Mouse (Mus musculus) myocyte (in vitro differentiated cells): Measurements from ENCODE around the gene Cbfa2t3.

ENCODE experiments used
- MAX ChIP-seq: IDR thresholded peaks from one replicate; pipeline ENCODE4 v1.6.1; 2011; ENCODE audit warnings: low read depth, mild to moderate bottlenecking, control low read depth
- POLR2A ChIP-seq: IDR thresholded peaks from one replicate; pipeline ENCODE4 v1.6.1; 2011; ENCODE audit warnings: low read depth, mild to moderate bottlenecking, control low read depth, moderate library complexity; ENCODE audit not compliant: insufficient read length

DNA sequence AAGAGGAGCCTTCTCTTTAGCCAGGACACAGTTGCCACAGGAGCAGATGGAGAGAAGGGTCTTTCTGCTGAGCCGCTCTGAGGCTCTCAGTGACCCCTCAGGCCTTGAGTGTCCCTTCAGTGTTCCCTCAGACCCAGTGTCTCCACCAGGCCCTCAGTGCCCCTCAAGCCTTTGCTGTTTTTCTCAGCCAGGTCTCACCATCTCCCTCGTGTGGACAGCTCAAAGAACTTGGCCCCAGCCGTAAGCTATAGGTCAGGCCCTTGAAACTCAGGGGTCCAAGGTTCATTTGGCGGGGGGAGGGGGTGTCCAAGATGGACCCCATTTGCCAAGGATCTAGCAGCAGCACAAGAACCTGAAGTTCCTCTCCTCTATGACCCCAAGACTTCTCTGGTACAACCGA, 74.3 kb downstream of the Cbfa2t3 start:
- TF ChIP-seq POLR2A, result no peak
- TF ChIP-seq MAX, result no peak
